Mouse (Mus musculus): ENCODE data around the gene Igf2bp2.

GRCm38 (mm10) chr16:22022122-22022521 lies 141.0 kb downstream of the Igf2bp2 start:
- TF ChIP-seq POLR2AphosphoS2 (IDR thresholded peaks at IDR 0.05; ENCODE audit: insufficient read length, low read depth), result no peak
- TF ChIP-seq POLR2A (IDR thresholded peaks at IDR 0.05; ENCODE audit: insufficient read length, low read depth), result no peak
- no peak for TF ChIP-seq MYOG (IDR thresholded peaks at IDR 0.05; ENCODE audit: control insufficient read depth in 1 of 3, insufficient read depth in 1 of 3, insufficient read length in 2 of 3, low read depth in 2 of 3)
- no peak for TF ChIP-seq USF1 (IDR thresholded peaks at IDR 0.05; ENCODE audit: low read depth)
